Mouse (Mus musculus) neural tube, postnatal 0 days (tissue): Measurements from ENCODE around the gene Nap1l2. TPM values are rescaled to one million over a fixed set of nuclear protein-coding genes. Genes with fewer than 3 reads are reported as not detected.

Source experiments
- polyA plus RNA-seq: library from polyadenylated mRNA; unstranded; fragments of >200 nt; fragmentation: Nextera tagmentation; extraction: Ambion mirVana; gene quantifications from 2 replicates; pipeline ENCODE4 v1.2.1, GENCODE M21; 2015

Nap1l2 gene
- polyA plus RNA-seq: 120 TPM in 2 replicates

DNA sequence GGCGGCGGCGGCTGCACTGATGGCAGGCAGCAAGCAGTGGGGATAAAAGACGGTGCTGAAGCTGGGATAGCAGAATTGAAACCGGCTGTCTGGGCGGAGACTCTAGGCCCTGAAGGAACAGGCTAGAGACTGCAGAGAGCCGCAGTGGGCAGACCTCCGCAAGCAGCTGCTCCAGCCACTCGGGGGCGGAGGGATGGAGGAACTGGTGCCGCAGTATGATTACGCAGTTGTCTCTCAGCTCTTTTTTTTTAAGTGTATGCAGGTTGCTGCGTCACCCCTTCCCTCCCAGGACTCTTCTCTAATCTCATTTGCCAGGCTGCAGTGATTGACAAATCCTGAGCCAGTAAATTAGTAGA lies at the start of gene Nap1l2:
Gene Nap1l2 (minus strand): TSS at position 210 of the 356 bp plus-strand sequence.

Other genes with a start within 250 kb of the Nap1l2 start
- not detected in 2 replicates for gene Cdx4, start 134.8 kb upstream of the Nap1l2 start, polyA plus RNA-seq
- 5.0 and 5.3 TPM in 2 replicates for gene Chic1, start 169.8 kb upstream of the Nap1l2 start, polyA plus RNA-seq
- 0.26 and 0.29 TPM in 2 replicates for gene Tsx, start 227.8 kb upstream of the Nap1l2 start, polyA plus RNA-seq
- 0.54 TPM in 1 of 2 replicates, not detected in the other for gene Gm26992, start 235.4 kb upstream of the Nap1l2 start, polyA plus RNA-seq